Mouse (Mus musculus) heart, postnatal 0 days (tissue): ENCODE results near the gene Nnmt.

Experiments used
- CTCF ChIP-seq: IDR thresholded peaks from 2 replicates; pipeline ENCODE4 v1.5.1; 2016; ENCODE audit warnings: antibody characterized with exemption, control low read depth, low read depth
- EP300 ChIP-seq: IDR thresholded peaks from 2 replicates; pipeline ENCODE4 v1.6.1; 2016; ENCODE audit warnings: antibody characterized with exemption, low read depth

DNA sequence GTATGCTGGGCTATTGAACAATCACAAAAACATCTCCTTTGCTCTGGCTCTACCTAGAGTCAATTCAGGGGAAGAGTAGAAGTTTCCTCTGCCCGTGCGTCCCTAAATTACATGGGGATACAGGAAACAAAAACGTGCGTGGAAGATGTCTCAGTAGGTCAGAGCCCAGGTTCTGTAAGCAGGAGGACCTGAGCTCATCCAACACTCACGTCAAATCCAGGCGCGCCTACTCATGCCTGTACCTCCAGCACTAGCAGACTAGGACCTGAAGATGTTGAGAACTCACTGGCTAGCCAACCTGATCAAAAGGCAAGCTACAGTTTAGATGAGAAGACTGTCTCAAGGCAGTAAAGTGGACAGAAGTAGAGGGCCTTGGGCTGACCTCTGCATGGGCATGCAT is 32.2 kb upstream of the Nnmt start:
- TF ChIP-seq CTCF (no peak), EP300 (no peak)
